Mouse (Mus musculus): ENCODE measurements around the gene Olfr1406.

- TF ChIP-seq FLI1 (IDR thresholded peaks at IDR 0.05; ENCODE audit: low read length) (no peak), GATA1 (IDR thresholded peaks at IDR 0.05; ENCODE audit: borderline replicate concordance, low read length) (no peak)
Observed at GRCm38 (mm10) chr1:173196359-173196758, 5.9 kb upstream of the Olfr1406 start.
